Mouse (Mus musculus): ENCODE measurements around the gene Samd7.
"Not testable (repeated sequence)": the region's sequence is repeated elsewhere in the genome, so short reads cannot be mapped to it uniquely, and the experiment has no call there.

Samd7 gene

DNA sequence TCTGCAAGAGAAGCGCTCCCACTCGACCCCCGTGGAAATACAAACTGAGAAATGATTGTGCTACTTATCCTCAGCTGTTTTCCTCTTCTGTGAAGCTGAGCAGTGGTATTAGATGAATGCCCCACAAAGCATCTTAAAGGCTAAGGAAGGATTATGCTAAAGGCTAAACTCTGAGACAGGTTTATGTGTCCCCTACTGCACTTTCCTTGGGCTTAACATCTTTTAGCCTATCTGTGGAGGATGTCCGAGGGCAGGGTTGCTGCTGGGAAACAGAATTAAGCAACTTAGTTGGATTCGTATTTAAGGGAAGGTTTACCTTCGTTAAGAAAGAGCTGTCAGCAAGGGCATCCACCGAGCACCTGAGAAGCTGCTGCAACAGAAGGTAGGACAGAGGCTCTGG, at the start of gene Samd7:
Gene Samd7 (plus strand): TSS at position 288 of the 400 bp plus-strand sequence.
- no peak for DNase-seq

DNA sequence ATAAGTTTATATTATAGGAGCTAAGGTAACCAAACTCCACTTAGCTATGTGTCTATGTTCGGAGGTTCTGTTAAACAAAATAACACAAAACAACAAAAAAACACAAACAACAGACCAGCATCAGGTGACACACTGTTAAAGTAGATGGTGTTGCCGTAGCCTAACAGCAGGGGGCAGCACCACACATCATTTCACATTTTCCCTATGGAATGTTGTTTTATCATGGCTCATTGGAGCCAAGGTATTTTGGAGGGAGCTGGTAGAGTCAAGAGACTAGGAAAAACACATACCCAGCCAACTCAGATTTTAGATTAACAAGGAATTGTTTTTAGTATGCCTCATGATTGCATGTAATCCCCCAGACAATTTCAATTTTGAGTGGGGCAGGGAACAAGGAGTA, 49.7 kb upstream of the Samd7 start:
- peak; percentile 5 for DNase-seq

DNA sequence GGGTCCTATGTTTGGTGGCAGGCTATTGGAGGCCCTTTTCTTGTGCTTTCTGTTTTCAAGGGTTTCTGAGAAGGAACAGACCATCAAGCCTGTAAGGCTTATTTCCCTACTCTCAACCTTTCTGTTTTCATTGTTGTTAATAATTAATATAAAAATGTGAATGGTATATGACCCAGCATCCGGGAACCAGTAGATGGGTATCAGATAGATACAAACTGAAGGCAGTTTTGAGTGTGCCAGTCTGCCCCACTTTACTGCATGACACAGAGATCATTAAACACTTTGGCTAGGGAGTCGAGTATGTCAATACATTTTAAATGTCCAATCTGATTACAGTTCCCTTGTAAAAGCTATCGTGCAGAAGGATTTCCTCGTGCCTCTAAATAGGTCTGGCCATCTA, 48.2 kb upstream of the Samd7 start:
- no peak for DNase-seq

DNA sequence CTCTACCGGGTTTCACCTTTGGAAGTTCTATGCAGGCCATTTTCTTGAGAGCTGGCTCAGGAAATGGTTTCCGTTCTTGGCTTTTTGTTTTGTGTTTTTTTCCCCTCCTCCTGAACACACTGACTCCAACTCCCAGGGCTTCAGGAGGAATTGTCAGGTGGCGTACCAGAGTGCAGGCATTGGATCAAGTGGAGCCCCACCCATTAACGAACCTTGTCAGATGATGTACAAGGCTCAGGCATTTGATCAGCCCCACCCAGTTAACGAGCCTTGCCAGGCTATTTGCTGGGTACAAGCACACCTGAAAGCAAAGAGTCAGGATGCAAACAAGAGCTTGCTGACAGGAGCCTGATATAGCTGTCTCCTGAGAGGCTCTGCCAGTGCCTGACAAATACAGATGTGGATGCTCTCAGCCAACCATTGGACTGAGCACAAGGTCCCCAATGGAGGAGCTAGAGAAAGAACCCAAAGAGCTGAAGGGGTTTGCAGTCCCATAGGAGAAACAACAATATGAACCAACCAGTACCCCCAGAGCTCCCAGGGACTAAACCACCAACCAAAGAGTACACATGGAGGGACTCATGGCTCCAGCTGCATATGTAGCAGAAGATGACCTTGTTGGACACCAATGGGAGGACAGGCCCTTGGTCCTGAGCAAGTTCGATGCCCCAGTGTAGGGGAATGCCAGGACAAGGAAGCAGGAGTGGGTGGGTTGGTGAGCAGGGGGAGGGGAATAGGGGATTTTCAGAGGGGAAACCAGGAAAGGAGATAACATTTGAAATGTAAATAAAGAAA, 46.2 kb upstream of the Samd7 start, which contains the start of gene Lrrc31:
Gene Lrrc31 (minus strand): TSS at position 133 of the 795 bp plus-strand sequence.
- not testable (repeated sequence) for DNase-seq

DNA sequence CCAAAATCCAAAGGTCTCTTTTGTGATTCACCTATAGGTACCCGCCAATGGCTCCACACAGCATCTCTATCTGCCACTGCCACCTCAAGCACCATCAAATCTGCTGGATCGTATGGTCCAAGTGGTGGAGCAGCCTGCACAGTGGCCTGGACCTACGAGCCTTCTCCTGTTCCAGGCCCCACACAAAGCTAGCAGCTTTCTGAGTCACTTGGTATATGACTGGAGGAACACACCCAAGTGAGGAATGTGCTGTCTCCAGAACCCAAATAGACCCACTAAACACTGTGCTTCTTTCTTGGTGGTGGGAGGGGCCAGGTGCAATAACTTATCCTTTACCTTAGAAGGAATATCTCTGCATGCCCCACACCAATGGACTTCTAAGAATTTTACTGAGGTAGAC, 40.1 kb upstream of the Samd7 start:
- no peak for DNase-seq

DNA sequence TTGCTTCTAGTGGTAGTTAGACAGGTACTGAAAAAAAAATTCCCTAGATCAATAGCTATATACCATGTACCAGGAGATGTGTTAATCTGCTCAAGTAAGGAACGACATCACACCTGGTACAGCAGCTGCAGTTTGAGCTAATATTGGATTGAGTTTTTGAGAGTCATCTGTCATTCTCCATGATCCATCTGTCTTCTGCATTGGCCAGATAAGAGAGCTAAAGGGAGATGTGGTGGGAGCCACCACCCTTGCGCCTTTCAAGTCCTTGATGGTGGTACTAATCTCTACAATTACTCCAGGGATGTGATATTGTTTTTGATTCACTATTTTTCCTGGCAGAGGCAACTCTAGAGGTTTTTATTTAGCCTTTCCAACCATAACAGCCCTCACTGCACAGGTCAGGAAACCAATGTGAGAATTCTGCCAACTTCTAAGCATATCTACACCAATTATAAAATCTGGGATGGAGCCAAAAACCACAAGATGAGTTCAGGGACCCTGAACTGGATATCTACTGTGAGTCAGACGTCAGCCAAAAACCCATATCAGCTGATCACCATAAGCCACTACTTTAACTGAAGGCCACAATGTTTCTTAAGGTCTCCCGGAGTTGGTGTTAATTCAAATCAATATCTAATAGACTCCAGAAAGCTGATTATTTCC, 39.3 kb upstream of the Samd7 start:
- DNase-seq, result no peak

DNA sequence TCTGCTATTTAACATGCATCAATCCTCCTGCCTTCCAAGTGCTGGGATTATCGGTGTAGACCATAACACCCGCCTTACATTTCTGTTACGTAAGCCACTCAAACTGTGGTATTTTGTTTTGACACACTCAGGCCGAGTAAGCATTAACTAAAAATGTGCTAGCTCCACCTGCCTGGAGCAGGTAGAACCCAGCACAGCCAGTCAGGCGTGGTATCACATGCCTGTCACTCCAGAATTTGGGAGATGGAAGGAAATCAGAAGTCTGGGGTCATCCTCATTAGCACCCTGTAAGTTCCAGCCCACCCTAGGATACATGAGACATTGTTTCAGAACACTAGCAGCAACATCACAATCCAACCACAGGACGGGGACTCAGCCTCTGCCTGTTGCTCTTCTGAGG, 35.9 kb upstream of the Samd7 start:
- DNase-seq, result no peak

DNA sequence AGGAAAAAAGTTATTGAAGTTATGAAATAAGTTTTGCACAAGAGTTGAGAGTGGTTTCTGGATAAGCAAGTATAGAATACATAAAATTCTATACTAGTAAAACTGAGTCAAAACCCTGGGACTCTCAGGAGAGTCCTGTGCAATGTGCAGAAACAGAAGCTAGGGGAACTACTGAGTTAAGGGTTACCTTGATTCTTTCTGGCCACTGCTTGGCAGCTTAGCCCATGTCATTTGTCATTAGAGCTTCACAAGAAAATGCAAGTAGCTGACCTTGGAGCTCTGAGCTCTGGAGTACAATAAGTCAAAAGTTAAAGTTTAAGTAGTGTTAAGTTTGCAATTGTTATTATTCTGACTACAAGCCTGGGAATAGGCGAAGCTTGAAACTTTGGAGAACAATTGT, 32.8 kb upstream of the Samd7 start:
- DNase-seq, result no peak

DNA sequence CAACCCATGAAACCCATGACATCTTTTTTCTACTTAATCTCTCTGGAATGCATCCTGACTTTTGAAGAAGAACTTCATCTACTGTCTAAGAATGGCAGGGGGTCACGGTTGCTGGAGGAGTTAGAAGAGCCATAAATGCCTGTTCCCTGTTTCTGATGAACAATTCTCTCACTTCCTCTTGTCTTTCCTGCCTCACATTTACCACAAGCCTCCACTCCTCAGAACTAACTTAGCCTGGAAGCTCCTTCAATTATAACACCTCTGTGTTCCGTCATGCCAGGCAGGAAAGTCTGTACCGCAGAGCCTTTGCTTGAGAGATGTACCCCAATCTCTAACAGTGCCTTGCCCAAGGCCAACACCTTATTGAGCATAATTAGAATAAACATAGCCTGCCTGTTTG, 27.4 kb upstream of the Samd7 start:
- DNase-seq, result no peak

DNA sequence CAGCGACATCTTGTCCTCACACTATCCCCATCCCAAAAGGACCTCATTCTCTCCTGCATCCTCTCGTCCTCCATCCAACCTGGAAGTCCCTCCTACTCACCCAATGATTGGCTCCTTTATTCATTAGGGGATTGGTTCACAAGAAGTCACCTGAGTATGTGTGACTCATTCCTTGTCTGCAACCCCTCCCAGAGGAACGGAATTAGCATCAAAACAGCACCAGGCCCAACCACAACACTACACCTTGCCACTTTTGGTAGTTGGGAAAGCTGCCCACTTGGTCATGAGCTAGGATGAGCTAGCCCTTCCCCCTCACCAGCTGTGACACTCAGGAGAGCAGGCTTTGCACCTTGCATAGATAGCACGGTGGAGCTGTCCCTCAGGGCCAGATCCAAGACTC, 24.1 kb upstream of the Samd7 start:
- DNase-seq, result no peak

DNA sequence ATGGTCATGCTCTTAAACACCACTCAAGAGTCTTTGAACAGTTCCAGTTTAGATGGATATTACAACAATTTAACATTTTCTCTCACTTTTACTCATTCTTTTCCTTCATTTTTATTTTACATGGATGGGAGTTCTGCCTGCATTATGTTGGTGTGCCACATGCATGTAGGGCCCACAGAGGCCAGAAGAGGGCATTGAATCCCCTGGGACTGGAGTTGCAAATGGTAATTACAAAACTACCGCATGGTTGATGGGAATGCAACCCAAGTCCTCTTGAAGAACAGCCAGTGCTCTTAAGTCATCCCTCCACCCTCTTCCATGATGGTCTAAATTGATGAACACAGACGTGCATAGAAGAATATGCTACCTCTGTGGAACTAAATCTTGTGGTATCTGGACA, 23.6 kb upstream of the Samd7 start:
- no peak for DNase-seq

DNA sequence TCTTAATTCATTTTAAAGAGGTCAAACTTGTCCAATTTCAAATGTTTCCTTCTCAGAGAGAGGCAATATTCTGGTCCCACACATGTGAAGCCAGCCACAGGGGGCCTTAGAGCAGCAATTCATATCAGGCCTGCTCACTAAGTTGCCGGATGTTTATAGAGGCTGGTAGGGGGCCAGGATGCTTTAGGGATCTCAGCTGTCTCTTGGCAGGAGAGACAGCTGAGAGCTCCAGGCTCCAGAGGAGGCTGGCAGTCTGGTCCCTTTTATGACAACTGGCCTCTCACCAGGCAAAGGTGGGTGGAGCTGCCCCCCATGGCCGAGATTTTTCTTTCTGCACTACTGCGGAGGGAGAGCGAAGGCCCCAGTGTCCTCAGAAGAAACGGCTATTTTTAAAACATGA, 22.9 kb upstream of the Samd7 start:
- DNase-seq, result no peak

DNA sequence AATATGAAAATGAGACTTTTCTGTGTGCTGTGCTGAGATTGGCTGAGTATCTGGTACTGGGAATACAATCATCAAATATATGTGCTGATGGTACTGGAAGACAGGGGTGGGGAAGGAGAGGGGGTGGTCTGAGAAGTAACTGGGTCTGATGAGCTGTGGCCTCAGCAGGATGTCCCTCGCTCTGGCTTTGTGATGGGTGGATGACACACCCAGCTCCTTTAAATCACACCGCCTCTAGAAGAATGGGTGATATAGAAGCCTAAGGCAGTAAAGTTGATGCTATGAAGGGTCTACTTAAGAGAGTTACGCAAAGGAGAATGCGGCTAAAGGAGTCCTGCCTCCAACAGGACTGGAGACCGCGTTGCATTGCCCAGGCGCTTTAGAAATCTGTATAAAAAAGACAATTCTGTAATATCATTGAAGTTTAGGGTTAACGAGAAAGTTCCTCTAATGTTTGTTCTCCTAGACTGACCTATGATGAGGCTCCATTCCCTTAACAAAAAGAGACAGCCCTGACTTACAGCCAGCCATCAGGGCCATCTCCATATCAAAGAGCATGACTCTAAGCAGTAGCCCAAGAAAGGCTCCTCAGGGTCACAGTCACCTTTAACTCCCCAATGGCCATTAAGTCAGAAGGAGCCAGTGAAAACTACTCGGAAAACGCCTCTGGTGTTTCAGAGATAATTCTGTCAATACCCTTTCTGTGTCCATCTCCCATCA, 21.8 kb upstream of the Samd7 start:
- DNase-seq, result no peak

DNA sequence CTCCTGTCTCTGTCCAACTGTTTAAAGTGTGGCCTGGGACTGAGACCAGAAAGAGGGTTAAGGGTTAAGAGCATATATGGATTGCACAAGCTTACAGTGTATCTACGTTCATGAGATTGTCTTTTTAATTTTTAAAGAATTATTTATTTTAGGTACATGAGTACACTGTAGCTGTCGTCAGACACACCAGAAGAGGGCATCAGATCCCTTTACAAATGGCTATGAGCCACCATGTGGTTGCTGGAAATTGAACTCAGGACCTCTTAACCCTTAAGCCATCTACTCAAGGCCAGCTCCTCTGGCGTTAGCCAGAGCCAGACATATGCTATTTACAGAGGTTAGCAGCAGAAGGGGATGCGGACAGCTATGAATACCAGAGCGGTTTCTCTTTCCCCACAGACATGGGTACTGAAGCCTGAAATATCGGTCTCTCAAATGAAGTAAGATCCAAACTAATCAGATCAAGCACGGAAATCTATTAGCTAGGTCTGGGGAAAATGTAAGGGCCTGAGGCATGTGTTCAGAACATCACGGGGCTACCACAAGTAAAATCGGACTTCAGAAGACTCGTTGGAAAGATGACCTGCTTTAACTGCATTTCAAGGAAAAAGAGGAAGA, 21.1 kb upstream of the Samd7 start:
- no peak for DNase-seq

DNA sequence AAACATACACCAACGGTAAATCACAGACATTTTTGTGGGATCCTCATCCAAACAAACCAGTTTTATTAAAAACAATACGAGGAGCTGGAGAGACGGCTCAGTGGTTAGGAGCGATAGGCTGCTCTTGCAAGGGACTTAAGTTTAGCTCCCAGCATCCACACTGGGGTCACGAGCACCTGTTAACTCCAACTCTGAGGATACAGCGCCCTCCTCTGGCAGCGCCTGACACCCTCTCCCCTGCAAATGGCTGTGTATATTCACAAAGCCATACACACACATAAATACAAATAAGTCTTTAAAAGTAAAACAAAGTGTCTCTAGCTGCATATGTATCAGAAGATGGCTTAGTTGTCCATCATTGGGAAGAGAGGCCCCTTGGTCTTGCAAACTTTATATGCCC, 20.6 kb upstream of the Samd7 start:
- no peak for DNase-seq

DNA sequence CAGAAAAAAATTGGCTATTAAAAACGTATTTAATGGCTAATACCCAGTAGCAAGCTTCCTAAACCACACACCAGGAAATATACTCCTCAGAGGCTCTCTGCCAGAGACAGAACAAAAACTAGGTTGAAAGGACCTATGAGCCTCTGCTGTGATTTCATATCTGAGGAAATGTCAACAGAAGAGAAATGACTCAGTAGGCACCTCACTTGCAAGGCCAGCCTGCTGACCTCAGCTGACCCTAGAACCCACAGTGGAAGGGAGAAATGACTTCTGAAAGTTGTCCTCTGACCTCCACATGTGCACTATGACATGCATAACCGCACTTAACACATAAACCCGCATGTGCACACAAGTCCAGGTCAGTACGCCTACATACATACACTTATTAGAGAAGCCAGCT, 18.9 kb upstream of the Samd7 start:
- no peak for DNase-seq

DNA sequence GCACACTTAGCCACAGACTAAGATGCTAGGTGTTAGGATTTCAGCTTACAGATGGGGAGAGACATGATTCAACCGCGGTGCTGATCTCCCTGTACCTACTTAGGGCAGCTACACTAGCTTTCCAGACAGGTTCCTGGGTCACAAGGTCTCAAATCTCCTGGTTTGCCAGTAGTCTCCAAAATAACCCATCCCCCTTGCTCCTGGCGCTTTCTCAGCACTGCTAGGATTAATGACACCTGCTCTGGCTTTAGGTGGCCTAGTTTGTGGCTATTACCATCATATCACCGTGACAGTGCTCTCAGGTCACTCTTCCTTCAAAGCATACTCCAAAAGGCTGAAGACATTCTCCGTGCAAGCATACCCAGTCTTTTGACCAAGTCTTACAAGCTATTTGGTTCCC, 17.0 kb upstream of the Samd7 start:
- no peak for DNase-seq

DNA sequence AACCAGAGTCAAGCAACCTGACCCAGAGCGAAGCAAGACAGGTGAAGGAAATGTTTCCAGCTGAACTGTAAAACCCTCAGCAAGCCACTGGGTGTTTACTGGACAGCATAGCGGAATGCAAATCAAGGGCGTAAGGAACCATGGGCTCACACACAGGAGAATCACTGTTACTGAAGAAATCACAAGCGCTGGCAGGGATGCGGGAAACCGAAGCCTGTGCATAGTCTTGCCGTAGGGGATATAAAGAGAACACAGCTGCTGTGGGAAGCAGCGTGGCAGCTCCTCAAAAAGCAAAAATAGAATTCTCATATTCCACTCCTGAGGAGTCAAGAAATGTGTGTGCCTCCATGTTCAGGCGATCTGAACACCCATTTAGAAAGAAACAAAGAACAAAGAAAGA, 9.3 kb upstream of the Samd7 start:
- peak; percentile 29 for DNase-seq

DNA sequence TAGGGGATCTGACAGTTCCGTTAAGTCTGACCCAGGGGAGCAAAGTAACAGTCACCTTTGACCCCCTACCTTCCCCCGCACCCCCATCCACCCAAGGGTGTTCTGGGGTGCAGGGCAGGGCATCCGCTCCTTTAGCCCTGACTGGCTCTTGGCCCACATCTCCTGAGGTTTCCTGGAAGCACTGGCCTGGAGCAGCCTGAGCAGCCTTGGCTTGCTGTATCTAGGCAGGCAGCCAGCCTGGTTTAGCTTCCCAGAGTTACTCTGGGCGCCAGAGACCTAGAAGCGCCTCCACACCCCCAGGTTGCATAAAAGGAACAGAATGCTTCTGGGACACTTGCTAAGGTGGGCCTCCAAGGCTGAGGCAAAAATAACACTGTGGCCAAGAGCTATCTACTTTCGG, 4.8 kb upstream of the Samd7 start:
- no peak for DNase-seq

DNA sequence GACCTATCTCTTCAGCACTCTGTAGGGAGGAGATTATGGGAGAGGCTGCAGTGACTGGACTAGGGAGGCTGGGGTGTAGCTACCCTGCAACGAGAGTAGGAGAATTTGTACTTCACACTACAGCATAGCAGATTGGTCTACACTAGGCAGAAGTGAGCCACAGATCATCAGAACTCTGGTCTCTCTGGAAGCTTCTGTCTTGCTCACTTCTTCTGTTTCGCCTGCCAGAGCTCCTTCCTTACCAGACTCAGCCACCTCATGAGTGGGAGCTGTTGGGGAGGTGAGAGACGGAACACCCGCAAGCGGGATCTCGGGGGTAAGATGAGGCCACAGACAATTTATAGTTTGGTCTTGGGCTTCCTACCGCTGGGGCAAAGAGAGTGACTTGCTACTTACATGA, 3.2 kb upstream of the Samd7 start:
- DNase-seq, result no peak

DNA sequence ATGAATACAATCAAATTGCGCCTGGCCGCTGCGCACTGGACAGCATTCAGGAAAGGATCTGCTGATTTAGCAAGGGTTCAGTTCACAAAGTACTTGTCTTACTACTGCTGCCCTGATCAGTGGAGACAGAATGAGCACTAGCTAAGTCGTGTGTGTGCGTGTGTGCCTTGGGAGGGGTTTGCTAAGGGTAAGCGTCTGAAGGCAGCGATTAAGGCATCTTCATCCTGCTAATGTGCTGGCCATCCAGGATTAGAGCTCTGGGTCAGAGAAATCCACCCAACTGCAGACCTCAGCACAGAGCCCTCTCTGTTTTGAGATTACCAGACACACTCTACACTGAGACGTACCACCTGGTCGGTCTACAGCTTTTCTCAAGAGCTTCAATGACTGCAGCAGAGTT, 2.2 kb downstream of the Samd7 start:
- no peak for DNase-seq

DNA sequence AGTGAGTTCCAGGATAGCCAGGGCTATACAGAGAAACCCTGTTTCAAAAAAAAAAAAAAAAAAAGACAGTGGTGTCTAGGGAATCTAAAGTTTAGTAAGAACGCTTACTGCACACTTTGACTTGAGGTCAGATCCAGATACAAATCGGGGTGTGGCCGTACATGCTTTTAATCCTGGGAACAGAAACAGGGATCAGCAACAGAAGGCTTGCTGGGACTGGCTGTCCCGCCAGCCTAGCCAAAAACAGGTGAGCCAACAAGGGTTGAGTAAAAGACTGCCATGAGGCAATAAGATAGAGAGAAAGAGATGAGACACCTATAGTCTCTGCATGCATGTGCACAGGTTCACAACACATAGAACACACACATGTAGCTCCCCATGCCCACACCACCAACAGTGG, 8.6 kb downstream of the Samd7 start:
- no peak for DNase-seq

DNA sequence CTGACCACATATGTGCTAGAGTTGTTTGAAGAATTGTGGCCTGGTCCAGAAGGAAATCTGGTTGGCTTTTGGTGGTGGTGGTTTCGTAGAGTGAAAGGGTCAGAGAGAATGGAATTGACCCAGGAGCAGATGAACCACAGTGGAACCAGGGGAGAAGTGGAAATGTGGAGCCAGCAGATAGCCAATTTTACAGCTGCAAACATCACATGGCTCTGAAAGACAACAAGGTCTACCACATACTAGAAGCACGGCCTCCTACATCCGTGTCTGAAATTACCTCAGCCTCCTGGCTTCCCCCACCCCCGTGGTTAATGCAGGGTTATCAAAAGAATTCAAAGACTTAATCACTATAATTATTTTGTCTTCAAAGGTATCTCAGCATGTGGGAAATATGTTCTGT, 18.8 kb downstream of the Samd7 start:
- DNase-seq, result no peak

All from layer of hippocampus, adult 9-11 months (tissue).